Mouse (Mus musculus) embryonic facial prominence, embryonic 14.5 days (tissue): Measurements from ENCODE around the gene Tubgcp6. TPM values are rescaled to one million over a fixed set of nuclear protein-coding genes. Genes with fewer than 3 reads are reported as not detected.

Experiments used
- microRNA-seq: library from miRNA; unstranded; fragments of <30 nt; microRNA quantifications from one replicate; pipeline ENCODE4, GENCODE M21; 2016; ENCODE audit warnings: borderline number of aligned reads
- polyA plus RNA-seq: library from polyadenylated mRNA; unstranded; fragments of >200 nt; fragmentation: Nextera tagmentation; extraction: Ambion mirVana; gene quantifications from 2 replicates; pipeline ENCODE4 v1.2.1, GENCODE M21; 2014

Gene Tubgcp6
- polyA plus RNA-seq, 1 experiment from 2014 or later, result 13.9 TPM

Small RNA genes within 50 kb of the gene (microRNA-seq; reads per million reads assigned to microRNA genes)
- gene Mir7118, result not detected

Other genes with a start within 250 kb of the Tubgcp6 start
- 0.17 TPM in 1 of 2 replicates, not detected in the other for gene Ttll8, start 168.7 kb downstream of the Tubgcp6 start, polyA plus RNA-seq
- gene Mlc1, start 144.1 kb downstream of the Tubgcp6 start, polyA plus RNA-seq, result 0.26 and 0.33 TPM in 2 replicates
- gene Mov10l1, start 140.2 kb downstream of the Tubgcp6 start, polyA plus RNA-seq, result 0.26 and 0.50 TPM in 2 replicates
- 0.42 and 0.50 TPM in 2 replicates for gene Panx2, start 63.4 kb downstream of the Tubgcp6 start, polyA plus RNA-seq
- gene Trabd, start 48.0 kb downstream of the Tubgcp6 start, polyA plus RNA-seq, result 41.4 and 46.8 TPM in 2 replicates
- 18.3 and 18.5 TPM in 2 replicates for gene Selenoo, start 34.0 kb downstream of the Tubgcp6 start, polyA plus RNA-seq
- 15.5 and 17.8 TPM in 2 replicates for gene Hdac10, start 5.6 kb upstream of the Tubgcp6 start, polyA plus RNA-seq
- 13.6 and 14.2 TPM in 2 replicates for gene Mapk12, start 17.6 kb upstream of the Tubgcp6 start, polyA plus RNA-seq
- 7.8 and 8.6 TPM in 2 replicates for gene Mapk11, start 26.5 kb upstream of the Tubgcp6 start, polyA plus RNA-seq
- 158 and 169 TPM in 2 replicates for gene Plxnb2, start 57.7 kb upstream of the Tubgcp6 start, polyA plus RNA-seq
- gene Dennd6b, start 73.4 kb upstream of the Tubgcp6 start, polyA plus RNA-seq, result 11.4 and 13.1 TPM in 2 replicates
- 27.3 and 32.2 TPM in 2 replicates for gene Ppp6r2, start 88.4 kb upstream of the Tubgcp6 start, polyA plus RNA-seq
- gene Sbf1, start 192.2 kb upstream of the Tubgcp6 start, polyA plus RNA-seq, result 58.2 and 65.6 TPM in 2 replicates
- 0.21 TPM in 1 of 2 replicates, not detected in the other for gene Adm2, start 199.6 kb upstream of the Tubgcp6 start, polyA plus RNA-seq
- not detected in 2 replicates for gene Miox, start 211.3 kb upstream of the Tubgcp6 start, polyA plus RNA-seq
- gene Lmf2, start 232.5 kb upstream of the Tubgcp6 start, polyA plus RNA-seq, result 47.8 and 59.1 TPM in 2 replicates
- 139 and 162 TPM in 2 replicates for gene Ncaph2, start 232.6 kb upstream of the Tubgcp6 start, polyA plus RNA-seq